Mouse (Mus musculus) kidney, adult 2 months (tissue): ENCODE data around the gene Sult2a5. TPM values are rescaled to one million over a fixed set of nuclear protein-coding genes. Genes with fewer than 3 reads are reported as not detected.

Source experiments
- DNase-seq: peaks from one replicate; pipeline ENCODE4 v3.0.0; 2021
- H3K27ac ChIP-seq: fragments of 200-500 bp; 2 replicates; pipeline ENCODE4 v1.5.1; 2012; ENCODE audit warnings: low read depth, low read length, control low read depth, inconsistent platforms; ENCODE audit not compliant: insufficient read depth
- H3K27me3 ChIP-seq: fragments of 200-500 bp; replicated peaks from 2 replicates; pipeline ENCODE4 v1.6.1; 2012; ENCODE audit warnings: mild to moderate bottlenecking, moderate library complexity, low read length, inconsistent platforms; ENCODE audit not compliant: control insufficient read depth, insufficient read depth
- H3K36me3 ChIP-seq: fragments of 200-500 bp; 2 replicates; pipeline ENCODE4 v1.6.1; 2012; ENCODE audit warnings: mild to moderate bottlenecking, moderate library complexity, low read length, inconsistent platforms; ENCODE audit not compliant: control insufficient read depth, insufficient read depth
- H3K4me1 ChIP-seq: fragments of 200-500 bp; 2 replicates; pipeline ENCODE4 v1.6.1; 2011; ENCODE audit warnings: low read length; ENCODE audit not compliant: control insufficient read depth, insufficient read depth
- H3K4me3 ChIP-seq: fragments of 200-500 bp; 2 replicates; pipeline ENCODE4 v1.5.1; 2011; ENCODE audit warnings: mild to moderate bottlenecking, low read depth, low read length, control low read depth; ENCODE audit not compliant: insufficient read depth
- CTCF ChIP-seq: fragments of 200-500 bp; conservative IDR thresholded peaks from 2 replicates; pipeline ENCODE4 v1.5.1; 2011; ENCODE audit warnings: low read depth, mild to moderate bottlenecking, control low read depth, low read length, moderate library complexity, mixed read lengths; ENCODE audit not compliant: insufficient read depth, insufficient read length
- POLR2A ChIP-seq: fragments of 200-500 bp; IDR thresholded peaks from one replicate; pipeline ENCODE4 v1.6.1; 2011; ENCODE audit warnings: low read depth, low read length, control low read depth
- polyA plus RNA-seq: library from polyadenylated mRNA; depleted of rRNA; stranded (reverse); fragments of >200 nt; gene quantifications from 2 replicates; pipeline ENCODE4 v1.2.3, GENCODE M21; 2012; rRNA removed

The Sult2a5 gene
- polyA plus RNA-seq: not detected in 2 replicates

DNA sequence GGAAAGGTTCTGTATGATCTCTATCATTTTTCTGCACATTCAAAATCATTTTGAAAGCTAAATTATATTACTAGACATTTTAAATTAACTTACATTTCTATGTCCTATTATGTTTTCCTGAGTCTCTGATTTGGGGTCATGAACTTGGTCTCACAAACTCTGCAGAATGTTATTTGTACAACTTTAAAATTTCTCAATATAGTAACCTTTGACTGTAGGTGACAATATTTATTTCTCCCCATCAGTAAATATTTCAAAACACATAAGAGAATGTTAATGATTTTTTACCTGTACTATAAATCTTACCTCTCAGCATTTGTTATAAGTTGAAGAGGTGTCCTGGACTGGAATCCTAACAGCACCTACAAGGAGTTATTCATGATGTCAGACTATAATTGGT lies at the start of gene Sult2a5:
Sult2a5 (plus strand) TSS at position 301 of the 400 bp plus-strand sequence.
- H3K4me3 ChIP-seq: no peak within 1 kb of the TSS
- H3K27me3 ChIP-seq: no peaks in the 10 kb centered on the region
- no peaks in the 10 kb centered on the region for H3K36me3 ChIP-seq
- H3K4me1 ChIP-seq: no peaks in the 10 kb centered on the region
- DNase-seq: no peak
- TF ChIP-seq CTCF (no peak), POLR2A (no peak)
- no peak within 1 kb of the TSS for H3K27ac ChIP-seq

Other genes with a start within 250 kb of the Sult2a5 start
- gene Cabp5, start 225.8 kb upstream of the Sult2a5 start, polyA plus RNA-seq: not detected in 2 replicates
- not detected in 2 replicates for gene Bsph1, start 173.1 kb upstream of the Sult2a5 start, polyA plus RNA-seq
- gene Bsph2, start 52.9 kb upstream of the Sult2a5 start, polyA plus RNA-seq: not detected in 2 replicates
- gene Sult2a2, start 109.5 kb downstream of the Sult2a5 start, polyA plus RNA-seq: not detected in 2 replicates
- not detected in 2 replicates for gene Sult2a1, start 213.4 kb downstream of the Sult2a5 start, polyA plus RNA-seq